Mouse (Mus musculus): Measurements from ENCODE around the gene Polr3gl.

DNA sequence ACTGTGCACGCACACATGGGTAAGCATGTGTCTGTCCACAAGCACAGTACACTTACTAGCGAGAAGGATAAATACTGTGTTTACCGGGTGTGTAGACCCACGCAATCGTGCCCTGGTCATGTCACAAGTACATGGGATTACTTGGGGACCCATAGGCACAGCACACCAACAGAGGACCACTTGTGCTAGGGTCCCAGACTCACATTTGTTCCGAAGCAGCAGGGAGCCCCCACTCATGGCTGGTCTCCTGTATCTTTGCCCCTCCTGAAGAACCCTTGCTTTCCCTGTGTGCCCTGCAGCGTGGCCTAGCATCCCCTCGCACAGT is 5.0 kb upstream of the Polr3gl start:
- TF ChIP-seq CTCF (IDR thresholded peaks at IDR 0.05; ENCODE audit: extremely low read depth, insufficient read depth, insufficient read length, insufficient replicate concordance), result no peak
- TF ChIP-seq POLR2A (IDR thresholded peaks at IDR 0.05; ENCODE audit: low read depth, low read length), result no peak

Data from spleen, adult 2 months (tissue).